Mouse (Mus musculus) heart, adult 2 months (tissue): Measurements from ENCODE around the gene Smg6. TPM values are rescaled to one million over a fixed set of nuclear protein-coding genes. Genes with fewer than 3 reads are reported as not detected.

Experiments
- DNase-seq, 2 experiments: peaks; one replicate each; pipeline ENCODE4 v3.0.0; 2021
- H3K27ac ChIP-seq: fragments of 200-600 bp; 2 replicates; pipeline ENCODE4 v1.8.1; 2022
- H3K27me3 ChIP-seq: fragments of 200-500 bp; 2 replicates; pipeline ENCODE4 v1.6.1; 2012; ENCODE audit warnings: mild to moderate bottlenecking, low read length, inconsistent platforms, mixed read lengths; ENCODE audit not compliant: control insufficient read depth, insufficient read depth
- H3K36me3 ChIP-seq: fragments of 200-500 bp; 2 replicates; pipeline ENCODE4 v1.6.1; 2012; ENCODE audit warnings: low read length, inconsistent platforms; ENCODE audit not compliant: control insufficient read depth, insufficient read depth
- H3K4me1 ChIP-seq: fragments of 200-500 bp; 2 replicates; pipeline ENCODE4 v1.6.1; 2011; ENCODE audit warnings: low read length; ENCODE audit not compliant: control insufficient read depth, insufficient read depth
- H3K4me3 ChIP-seq: fragments of 200-600 bp; 2 replicates; pipeline ENCODE4 v1.8.1; 2022
- H3K79me2 ChIP-seq: fragments of 200-500 bp; replicated peaks from 2 replicates; pipeline ENCODE4 v1.6.1; 2012; ENCODE audit warnings: mild to moderate bottlenecking, inconsistent platforms, low read length, moderate library complexity, mixed read lengths; ENCODE audit not compliant: control insufficient read depth, insufficient read depth
- H3K9ac ChIP-seq: fragments of 200-500 bp; 2 replicates; pipeline ENCODE4 v1.6.1; 2012; ENCODE audit warnings: low read depth, mild to moderate bottlenecking, control low read depth, inconsistent platforms, low read length, mixed read lengths
- CTCF ChIP-seq: fragments of 200-600 bp; IDR thresholded peaks from 2 replicates; pipeline ENCODE4 v1.8.1; 2022; ENCODE audit warnings: antibody characterized with exemption, mild to moderate bottlenecking, moderate library complexity
- EP300 ChIP-seq: fragments of 200-500 bp; IDR thresholded peaks from 2 replicates; pipeline ENCODE4 v1.6.1; 2011; ENCODE audit warnings: low read depth, low read length, control low read depth; ENCODE audit not compliant: insufficient read depth
- POLR2A ChIP-seq: fragments of 200-500 bp; IDR thresholded peaks from 2 replicates; pipeline ENCODE4 v1.6.1; 2011; ENCODE audit warnings: mild to moderate bottlenecking, low read depth, low read length, control low read depth; ENCODE audit not compliant: insufficient read depth
- WGBS: fragments of 180-500 bp; shearing (Covaris S2); methylation state at CpG from one replicate; pipeline ENCODE4 v1.1.7; 2018; 5-methylcytosine and 5-hydroxymethylcytosine counted together
- intact Hi-C: fragments of 180-260 bp; cut with DNase I; formaldehyde crosslinking; loops from one replicate; pipeline ENCODE4 v1.15.1; 2025
- microRNA-seq, 2 experiments: library from miRNA; unstranded; fragments of <30 nt; microRNA quantifications; one replicate each; pipeline ENCODE4 v1.2.0; 2021
- polyA plus RNA-seq: library from polyadenylated mRNA; depleted of rRNA; stranded (reverse); fragments of >200 nt; gene quantifications from 2 replicates; pipeline ENCODE4 v1.2.3, GENCODE M21; 2012; rRNA removed
- total RNA-seq, 2 experiments: library from RNA; stranded (reverse); gene quantifications; 2 replicates each; pipeline ENCODE4 v1.2.3; 2021

Gene Smg6
- total and polyA plus RNA-seq, 3 experiments: 17.8 to 19.5 (median 18.1) TPM

DNA sequence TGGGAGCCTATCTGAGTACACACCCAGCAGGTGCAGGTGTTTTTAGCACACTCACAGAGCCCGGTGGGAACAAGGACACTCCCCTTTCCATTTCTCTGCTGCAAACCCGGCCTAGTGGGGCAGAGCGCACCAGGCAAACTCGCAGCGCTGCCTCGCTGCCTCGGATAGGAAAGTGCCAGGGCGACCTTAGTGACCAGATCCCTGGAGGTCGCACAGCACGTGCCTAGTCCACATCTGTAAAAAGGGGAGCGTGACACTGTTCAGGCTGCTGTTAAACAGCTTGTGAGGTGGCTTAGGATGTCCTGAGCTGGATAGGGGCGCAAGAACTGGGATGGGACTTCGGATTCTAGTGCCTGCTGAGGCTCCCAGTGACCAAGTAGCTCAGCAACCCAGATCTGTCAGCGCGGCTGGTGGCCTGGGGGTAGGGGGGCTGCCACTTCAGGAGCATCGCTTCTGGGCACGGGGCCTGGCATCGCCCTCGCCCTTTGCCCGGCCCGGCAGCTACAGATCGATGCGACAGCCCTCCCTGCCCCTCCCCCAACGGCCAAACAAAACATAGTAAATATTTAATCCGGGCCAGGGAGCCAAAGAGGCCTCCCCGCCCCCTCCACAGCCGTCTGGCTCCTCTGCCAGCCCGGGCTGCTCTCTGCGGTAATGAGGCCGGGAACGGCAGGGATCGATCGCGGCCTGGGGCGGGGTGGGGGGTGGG is 287.9 kb downstream of the Smg6 start:
- H3K9ac ChIP-seq: peak overlapping the region; percentile 52

More for the DNA sequence above, 287.9 kb downstream of the Smg6 start:
- WGBS: 22% methylated on average over 35 of the region's 35 CpGs
- Histone ChIP-seq H3K27me3 (no peaks in the 10 kb centered on the region), H3K4me3 (peak overlapping the region; percentile 37; the same call in 1 of the 2 replicates), H3K27ac (peak overlapping the region; percentile 77), H3K36me3 (no peaks in the 10 kb centered on the region), H3K4me1 (peaks cover 5% of the 10 kb centered on the region), H3K79me2 (no peaks in the 10 kb centered on the region)
- DNase-seq: peak; percentile 40 to 53
- intact Hi-C loops: no loop called here
- TF ChIP-seq POLR2A (no peak), CTCF (no peak), EP300 (no peak)

Small RNAs within 50 kb of the gene (microRNA-seq; reads per million reads assigned to microRNA genes)
- 662 to 781 reads per million in 2 experiments for gene Mir132
- gene Mir212: 17.4 to 26.3 reads per million in 2 experiments

Other genes with a start within 250 kb of the Smg6 start
- gene Pafah1b1, start 201.2 kb upstream of the Smg6 start, total RNA-seq: 100 to 1,000 TPM; 208 to 233 TPM
- 30.2 and 73.0 TPM in 2 replicates for gene Pafah1b1, start 201.2 kb upstream of the Smg6 start, polyA plus RNA-seq
- 10 to 100 TPM; 16.3 to 17.8 TPM for gene Mettl16, start 155.0 kb upstream of the Smg6 start, total RNA-seq
- 2.8 and 4.6 TPM in 2 replicates for gene Mettl16, start 155.0 kb upstream of the Smg6 start, polyA plus RNA-seq
- gene Mnt, start 94.9 kb upstream of the Smg6 start, total RNA-seq: 10 to 100 TPM in 1 of 2 experiments, 1 to 10 TPM in 1; 6.7 to 10.7 TPM
- 5.4 and 6.9 TPM in 2 replicates for gene Mnt, start 94.9 kb upstream of the Smg6 start, polyA plus RNA-seq
- gene Sgsm2, start 28.8 kb upstream of the Smg6 start, total RNA-seq: 1 to 10 TPM; 5.1 to 5.3 TPM
- 8.3 and 10.2 TPM in 2 replicates for gene Sgsm2, start 28.8 kb upstream of the Smg6 start, polyA plus RNA-seq
- gene Tsr1, start 27.8 kb upstream of the Smg6 start, total RNA-seq: 10 to 100 TPM; 17.7 to 18.5 TPM
- gene Tsr1, start 27.8 kb upstream of the Smg6 start, polyA plus RNA-seq: 7.3 and 8.8 TPM in 2 replicates
- 10 to 100 TPM; 24.1 to 31.7 TPM for gene Srr, start 125 bp downstream of the Smg6 start, total RNA-seq
- 12.6 and 25.1 TPM in 2 replicates for gene Srr, start 125 bp downstream of the Smg6 start, polyA plus RNA-seq
- 10 to 100 TPM; 12.6 to 13.6 TPM for gene Hic1, start 243.7 kb downstream of the Smg6 start, total RNA-seq
- 15.5 and 19.6 TPM in 2 replicates for gene Hic1, start 243.7 kb downstream of the Smg6 start, polyA plus RNA-seq